Mouse (Mus musculus): ENCODE data around the gene Clec4e. TPM values are rescaled to one million over a fixed set of nuclear protein-coding genes. Genes with fewer than 3 reads are reported as not detected.

The Clec4e gene
- total RNA-seq, 1 experiment from 2014 or later = not detected

Other genes with a start within 250 kb of the Clec4e start
- 0.52 TPM in 1 of 2 replicates, not detected in the other for gene Clec4b1, start 239.9 kb downstream of the Clec4e start, total RNA-seq (2021)
- gene Clec4a2, start 183.4 kb downstream of the Clec4e start, total RNA-seq (2021) = 2.2 and 2.4 TPM in 2 replicates
- not detected in 2 replicates for gene Clec4b2, start 117.0 kb downstream of the Clec4e start, total RNA-seq (2021)
- gene Clec4n, start 60.0 kb downstream of the Clec4e start, total RNA-seq (2021) = 1.3 and 1.5 TPM in 2 replicates
- gene Clec4d, start 27.8 kb downstream of the Clec4e start, total RNA-seq (2021) = 0.36 TPM in 1 of 2 replicates, not detected in the other
- not detected in 2 replicates for gene Vmn2r19, start 18.5 kb upstream of the Clec4e start, total RNA-seq (2021)
- not detected in 2 replicates for gene Vmn2r20, start 128.2 kb upstream of the Clec4e start, total RNA-seq (2021)
- gene Vmn2r21, start 243.5 kb upstream of the Clec4e start, total RNA-seq (2021) = not detected in 2 replicates